Mouse (Mus musculus): ENCODE data around the gene Tor4a.

Tor4a gene

DNA sequence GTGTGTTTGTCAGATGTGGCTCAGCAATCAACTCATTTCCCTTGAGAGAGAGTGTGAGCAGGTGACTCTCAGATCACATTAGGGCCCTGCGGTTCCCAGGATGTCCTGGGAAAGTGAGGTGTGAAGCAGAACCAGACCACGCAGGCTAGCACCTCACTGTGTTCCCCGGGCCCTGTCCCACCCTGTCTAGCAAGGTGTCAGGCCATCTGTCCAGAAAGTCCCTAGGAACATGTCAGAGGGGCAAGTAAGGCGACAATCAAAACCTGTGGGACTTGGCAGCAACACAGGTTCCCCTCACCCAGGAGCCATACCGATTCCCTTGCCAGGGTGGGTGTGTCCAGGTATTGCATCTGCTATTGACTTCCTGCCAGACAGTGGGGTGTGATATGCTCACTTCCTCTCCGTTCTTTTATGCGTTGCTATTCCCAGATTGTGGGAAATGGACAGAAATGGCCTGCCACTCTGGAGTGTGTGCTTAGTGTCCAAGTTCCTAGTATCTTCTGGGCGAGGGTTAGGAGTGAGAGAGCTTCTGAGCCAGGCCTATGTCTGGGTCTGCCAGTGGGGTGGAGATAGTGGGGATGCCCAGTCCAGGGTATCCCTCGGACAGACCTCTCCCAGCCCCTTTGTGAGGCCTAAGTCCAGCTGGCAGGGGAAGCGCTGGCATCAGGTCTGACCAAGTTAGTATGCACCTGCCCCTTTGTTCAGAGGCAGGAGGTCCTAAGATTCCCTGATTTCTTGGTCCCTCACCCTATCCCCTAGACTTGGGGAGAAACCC is 26.2 kb downstream of the Tor4a start:
- no peak for DNase-seq (ENCODE audit: low spot score)

GRCm38 (mm10) chr2:25169778-25170177 is 26.9 kb downstream of the Tor4a start:
- no peak for DNase-seq (ENCODE audit: low spot score)

DNA sequence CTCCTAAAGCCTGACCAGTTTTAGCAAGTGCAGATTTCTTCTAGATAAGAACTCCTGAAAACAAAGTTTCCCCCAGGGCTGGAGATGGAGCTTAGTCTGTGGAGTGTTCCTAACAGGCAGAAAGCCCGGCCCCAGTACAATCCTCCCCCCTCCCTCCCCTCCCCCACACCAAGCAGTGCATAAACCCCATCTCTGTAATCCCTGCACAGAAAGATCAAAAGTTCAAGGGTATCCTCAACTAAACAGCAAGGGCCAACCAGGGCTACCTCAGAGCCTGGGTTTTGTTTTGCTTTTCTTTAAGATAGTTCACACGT is 28.1 kb downstream of the Tor4a start:
- DNase-seq (ENCODE audit: low spot score), result no peak

DNA sequence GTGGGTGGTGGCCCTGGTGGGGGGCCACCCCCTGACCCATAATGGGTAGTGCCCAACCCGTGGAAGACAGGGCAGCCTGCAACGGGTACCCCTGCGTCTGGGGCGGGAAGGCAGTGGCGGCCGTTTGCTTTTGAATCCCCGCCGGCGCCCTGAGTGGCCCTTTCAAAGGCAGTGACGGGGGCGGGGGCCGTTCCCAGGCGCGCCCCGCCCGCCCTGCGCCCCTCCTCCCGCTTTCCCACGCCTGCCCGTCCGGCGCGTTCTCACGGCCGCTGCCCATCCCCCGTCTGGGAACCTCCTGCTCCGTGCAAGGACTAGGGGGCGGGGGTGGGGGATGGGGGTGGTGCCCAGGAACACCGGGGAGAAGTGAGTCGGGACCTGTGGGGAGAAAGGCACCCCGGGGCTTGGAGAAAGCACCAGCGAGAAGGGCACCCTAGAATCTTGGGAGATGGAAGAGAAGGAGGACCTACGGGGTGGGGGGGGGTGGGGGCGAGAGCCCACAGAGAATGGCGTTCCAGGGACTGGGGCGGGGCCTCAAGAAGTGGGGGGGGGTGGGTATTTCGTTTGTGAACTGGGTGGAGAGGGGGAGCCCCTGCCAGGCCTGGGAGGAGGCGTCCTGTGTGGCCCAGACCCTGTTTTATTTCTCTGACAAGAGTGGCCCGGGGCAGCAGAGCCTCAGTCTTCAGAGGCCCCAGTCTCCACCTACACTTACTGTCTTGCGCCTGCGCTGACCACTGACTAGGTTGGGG is 28.6 kb downstream of the Tor4a start:
- peak; percentile 84 for DNase-seq (ENCODE audit: low spot score)

DNA sequence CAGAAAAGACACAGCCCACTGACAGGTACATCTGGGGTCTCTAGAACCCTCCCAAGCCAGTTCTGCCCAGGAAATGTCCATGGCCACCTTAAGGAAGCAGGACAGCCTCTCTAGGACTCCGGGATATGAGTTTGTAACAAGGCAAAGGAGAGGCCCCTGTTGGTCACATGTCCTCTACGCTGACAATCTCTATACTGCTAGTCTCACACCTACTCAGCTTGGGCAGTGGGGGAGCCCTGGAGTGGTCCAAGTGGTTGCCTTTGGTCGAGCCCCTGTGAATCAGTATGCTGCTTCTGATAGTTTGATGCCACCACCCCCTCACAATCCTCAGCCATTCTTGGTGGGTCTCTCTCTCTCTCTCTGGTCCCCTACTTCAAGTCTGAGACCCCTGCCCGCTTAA is 29.2 kb downstream of the Tor4a start:
- no peak for DNase-seq (ENCODE audit: low spot score)

- DNase-seq (ENCODE audit: low spot score), result no peak
Observed at GRCm38 (mm10) chr2:25157655-25158054, 39.0 kb downstream of the Tor4a start.

GRCm38 (mm10) chr2:25156990-25157389 is 39.7 kb downstream of the Tor4a start:
- DNase-seq (ENCODE audit: low spot score), result no peak

DNA sequence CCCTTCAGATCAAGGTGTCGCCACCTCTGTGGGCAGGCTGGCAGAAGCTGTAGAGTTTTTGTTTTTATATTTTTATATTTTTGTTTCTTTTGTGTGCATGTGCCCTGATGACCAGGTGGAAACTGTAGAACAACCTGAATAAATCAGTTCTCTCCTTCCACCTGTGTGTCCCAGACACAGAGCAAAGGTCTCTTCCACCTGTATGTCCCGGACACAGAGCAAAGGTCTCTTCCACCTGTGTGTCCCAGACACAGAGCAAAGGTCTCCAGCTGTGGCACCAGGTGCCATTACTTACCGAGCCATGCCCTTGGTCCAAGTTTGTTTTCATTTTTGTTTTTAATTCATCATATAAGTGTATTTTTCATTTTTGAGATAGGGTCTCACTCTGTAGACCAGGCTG is 40.5 kb downstream of the Tor4a start:
- DNase-seq (ENCODE audit: low spot score), result peak; percentile 59

DNA sequence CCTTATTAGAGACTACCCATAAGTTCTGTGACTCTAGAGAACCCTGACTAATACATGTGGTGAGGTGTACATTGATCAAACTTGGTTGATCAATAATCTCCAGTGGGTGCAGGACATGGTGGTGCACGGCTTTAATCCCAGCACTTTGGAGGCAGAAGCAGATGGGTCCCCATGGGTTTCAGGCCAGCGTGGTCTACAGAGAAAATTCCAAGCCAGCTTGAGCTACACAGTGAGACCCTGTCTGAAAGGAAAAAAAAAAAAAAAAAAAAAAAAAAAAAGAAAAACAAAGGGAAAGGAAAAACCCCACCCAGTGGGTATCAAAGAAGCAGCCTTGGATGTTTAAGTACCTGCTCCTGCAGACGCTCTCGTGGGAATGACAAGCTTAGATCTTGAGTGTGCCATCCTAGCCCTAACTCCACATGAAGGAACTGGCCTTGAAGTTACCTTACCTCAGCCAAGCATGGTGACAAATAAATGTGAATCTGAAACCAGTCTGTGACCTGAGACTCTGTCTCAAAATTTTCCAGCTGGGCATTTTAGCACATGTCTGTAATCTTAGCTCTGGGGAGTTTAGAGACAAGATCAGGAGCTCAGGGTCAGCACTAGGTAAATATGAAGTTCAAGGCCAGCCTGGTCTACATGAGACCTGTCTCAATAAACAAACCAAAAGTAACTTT is 45.3 kb downstream of the Tor4a start:
- DNase-seq (ENCODE audit: low spot score), result no peak

GRCm38 (mm10) chr2:25149643-25150042 is 47.0 kb downstream of the Tor4a start:
- no peak for DNase-seq (ENCODE audit: low spot score)

DNA sequence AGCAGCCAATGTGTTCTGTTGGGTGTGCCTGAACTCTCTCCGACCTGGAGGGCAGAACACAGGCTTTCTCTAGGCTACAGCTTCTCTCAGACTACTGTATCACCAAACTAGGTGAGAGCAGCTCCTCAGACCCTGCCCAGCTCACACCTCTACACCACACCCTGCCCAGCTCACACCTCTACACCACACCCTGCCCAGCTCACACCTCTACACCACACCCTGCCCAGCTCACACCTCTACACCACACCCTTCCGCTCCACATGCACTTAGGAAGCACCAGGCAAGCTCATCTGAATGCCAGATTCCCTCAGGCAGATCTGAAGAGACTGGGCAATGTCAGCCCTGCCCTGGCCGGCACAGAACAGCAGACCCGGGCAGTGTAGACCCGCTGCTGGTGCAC is 48.8 kb downstream of the Tor4a start:
- DNase-seq (ENCODE audit: low spot score), result no peak

- DNase-seq (ENCODE audit: low spot score), result no peak
Observed at GRCm38 (mm10) chr2:25147398-25147797, 49.3 kb downstream of the Tor4a start.

DNA sequence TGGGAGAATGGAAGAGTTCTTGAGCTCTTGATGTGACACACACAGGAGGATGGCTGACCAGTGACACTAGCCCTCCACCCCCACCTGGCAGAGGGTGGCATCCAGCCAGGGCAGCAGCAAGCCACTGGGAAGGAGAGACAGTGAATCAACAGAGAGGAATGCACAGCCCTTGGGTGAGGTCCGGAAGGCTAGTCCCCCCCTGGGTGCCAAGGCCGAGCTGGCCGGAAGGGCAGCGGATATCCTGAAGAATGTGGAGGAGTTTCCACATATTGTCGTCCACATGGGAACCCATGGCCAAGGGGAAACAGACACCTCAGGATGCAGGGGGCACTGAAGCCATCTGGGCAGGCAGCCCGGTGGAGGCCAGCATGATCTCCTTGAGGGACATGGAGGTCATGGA is 51.3 kb downstream of the Tor4a start:
- no peak for DNase-seq (ENCODE audit: low spot score)
